Mouse (Mus musculus): ENCODE results near the gene Gm8220.
"Not testable (repeated sequence)": the region's sequence is repeated elsewhere in the genome, so short reads cannot be mapped to it uniquely, and the experiment has no call there.

Gene Gm8220

GRCm38 (mm10) chr14:44285280-44285679 lies at the start of gene Gm8220:
TSS of gene Gm8220 (plus strand) at chr14:44285580.
- not testable (repeated sequence) for DNase-seq (ENCODE audit: low spot score)

- no peak for DNase-seq (ENCODE audit: low spot score)
Measured at GRCm38 (mm10) chr14:44248039-44248438, 37.3 kb upstream of the Gm8220 start.

- not testable (repeated sequence) for DNase-seq (ENCODE audit: low spot score)
Measured at GRCm38 (mm10) chr14:44312049-44312448, 26.7 kb downstream of the Gm8220 start.

GRCm38 (mm10) chr14:44338484-44338883 lies 53.1 kb downstream of the Gm8220 start, which contains the start of gene Gm5930:
TSS of gene Gm5930 (minus strand) at chr14:44338584.
- not testable (repeated sequence) for DNase-seq (ENCODE audit: low spot score)
